Mouse (Mus musculus): Measurements from ENCODE around the gene Cald1.

Cald1 gene

DNA sequence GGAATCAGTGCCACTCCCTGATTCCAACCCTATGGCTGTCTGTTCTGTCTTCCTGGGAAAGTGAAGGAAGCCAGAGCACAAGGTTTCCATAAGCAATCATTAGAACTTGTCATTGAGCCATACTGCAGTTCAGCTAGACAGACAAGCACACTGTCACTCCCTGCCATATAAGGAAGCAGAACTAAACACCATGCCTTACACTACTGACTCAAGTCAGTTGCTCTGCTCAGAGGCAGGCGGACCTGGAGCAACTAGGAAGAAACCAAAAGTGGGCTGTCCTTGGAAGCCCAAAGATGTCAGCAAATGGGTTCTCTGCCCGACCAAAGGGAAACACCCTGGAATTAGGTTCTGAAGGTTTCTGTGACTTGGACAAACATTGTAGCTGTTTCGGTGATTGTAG is 10.3 kb downstream of the Cald1 start:
- in situ Hi-C loops (cut with MboI; ENCODE audit: low pct_unique_long_range_greater_than_20kb in 1 of 2, low sequenced_read_pairs in 2 of 2, unreplicated experiment in 1 of 2) = no loop called here

DNA sequence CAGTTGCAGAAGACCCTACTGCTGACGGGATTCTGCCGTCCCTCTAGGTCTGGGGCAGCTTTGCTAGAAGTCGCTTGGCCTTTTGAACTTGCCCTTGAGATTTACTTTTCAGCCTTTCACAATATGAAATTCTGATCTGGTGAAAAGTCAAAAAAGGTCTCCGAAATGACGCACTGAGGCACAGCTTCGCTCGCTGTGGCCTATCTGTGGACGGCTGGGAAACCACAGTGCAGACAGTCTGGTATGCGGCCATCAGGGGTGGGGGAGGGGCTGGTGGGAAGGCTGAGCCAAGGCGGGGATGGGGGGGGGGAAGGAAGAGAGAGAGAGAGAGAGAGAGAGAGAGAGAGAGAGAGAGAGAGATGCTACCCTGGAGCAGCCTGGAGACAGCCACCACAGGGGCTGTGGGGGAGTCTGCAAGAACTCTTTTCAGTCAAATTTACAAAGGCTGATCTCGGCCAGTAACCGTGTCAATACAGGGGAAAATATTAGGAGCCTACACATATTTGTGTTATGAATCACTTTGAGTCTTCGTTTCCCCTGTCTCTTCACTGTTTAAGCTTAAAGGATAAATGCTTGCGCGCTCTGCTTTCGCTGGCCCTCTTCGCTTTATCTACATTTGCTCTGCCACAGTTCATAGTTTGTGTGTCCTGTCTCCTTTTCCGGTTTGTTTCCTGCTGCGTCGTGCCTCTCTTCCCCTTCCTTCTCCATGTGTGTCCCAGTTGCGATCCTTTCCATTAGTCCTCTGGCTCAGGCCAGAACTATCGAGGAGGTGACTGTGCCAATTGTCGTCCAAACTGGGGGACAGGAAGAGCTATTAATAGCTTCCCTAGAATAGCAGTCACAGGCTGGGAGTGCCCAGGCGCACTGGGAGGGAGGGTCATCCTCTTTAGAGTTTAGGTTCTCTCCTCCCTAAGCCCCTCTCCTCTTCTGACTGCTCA is 11.9 kb downstream of the Cald1 start:
- in situ Hi-C loops (cut with MboI; ENCODE audit: low pct_unique_long_range_greater_than_20kb in 1 of 2, low sequenced_read_pairs in 2 of 2, unreplicated experiment in 1 of 2) = no loop called here

GRCm38 (mm10) chr6:34613122-34613521 is 14.8 kb downstream of the Cald1 start:
- in situ Hi-C loops (cut with MboI; ENCODE audit: low pct_unique_long_range_greater_than_20kb in 1 of 2, low sequenced_read_pairs in 2 of 2, unreplicated experiment in 1 of 2) = no loop called here

GRCm38 (mm10) chr6:34615419-34615818 is 17.1 kb downstream of the Cald1 start:
- in situ Hi-C loops (cut with MboI; ENCODE audit: low pct_unique_long_range_greater_than_20kb in 1 of 2, low sequenced_read_pairs in 2 of 2, unreplicated experiment in 1 of 2) = no loop called here

DNA sequence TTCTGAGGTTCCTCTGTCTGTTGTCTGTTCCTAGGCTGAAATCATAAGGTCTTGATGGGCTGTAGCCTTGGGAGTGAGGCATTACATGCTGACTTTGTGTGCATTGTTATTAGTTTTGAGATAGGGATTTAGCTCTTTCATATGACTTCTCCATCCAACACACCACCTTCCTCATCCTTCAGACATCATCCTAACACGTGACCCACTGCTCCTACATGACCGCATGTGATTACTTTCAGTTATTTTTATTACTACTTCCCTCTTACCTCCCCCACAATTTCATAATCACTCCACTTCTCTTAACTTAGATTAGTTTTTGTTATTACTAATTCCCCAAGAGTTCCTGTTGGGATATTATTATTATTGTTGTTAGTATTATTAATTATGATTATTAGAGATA is 21.2 kb downstream of the Cald1 start:
- in situ Hi-C loops (cut with MboI; ENCODE audit: low pct_unique_long_range_greater_than_20kb in 1 of 2, low sequenced_read_pairs in 2 of 2, unreplicated experiment in 1 of 2) = no loop called here

GRCm38 (mm10) chr6:34620242-34620641 is 21.9 kb downstream of the Cald1 start:
- in situ Hi-C loops (cut with MboI; ENCODE audit: low pct_unique_long_range_greater_than_20kb in 1 of 2, low sequenced_read_pairs in 2 of 2, unreplicated experiment in 1 of 2) = no loop called here

GRCm38 (mm10) chr6:34622865-34623264 is 24.6 kb downstream of the Cald1 start:
- in situ Hi-C loops (cut with MboI; ENCODE audit: low pct_unique_long_range_greater_than_20kb in 1 of 2, low sequenced_read_pairs in 2 of 2, unreplicated experiment in 1 of 2) = no loop called here

GRCm38 (mm10) chr6:34623290-34623689 is 25.0 kb downstream of the Cald1 start:
- in situ Hi-C loops (cut with MboI; ENCODE audit: low pct_unique_long_range_greater_than_20kb in 1 of 2, low sequenced_read_pairs in 2 of 2, unreplicated experiment in 1 of 2) = no loop called here

DNA sequence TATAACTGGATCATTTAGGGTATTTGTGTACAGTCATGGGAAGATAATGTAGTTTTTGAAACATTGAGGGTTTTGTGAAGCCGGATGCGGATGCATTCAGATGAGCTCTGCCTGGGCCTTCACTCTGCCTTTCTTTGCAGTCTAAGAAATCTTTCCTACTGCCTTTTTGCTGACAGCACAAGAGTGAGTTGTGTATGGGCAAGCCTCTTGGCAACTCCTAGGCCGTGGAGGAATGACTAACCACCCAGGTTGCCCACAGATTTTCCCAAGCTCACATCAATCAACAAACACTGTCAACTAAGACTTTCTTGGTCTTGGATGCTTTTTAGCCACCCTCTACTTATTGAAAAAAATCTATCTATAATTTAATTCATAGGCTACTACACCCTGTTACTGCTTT is 26.2 kb downstream of the Cald1 start:
- in situ Hi-C loops (cut with MboI; ENCODE audit: low pct_unique_long_range_greater_than_20kb in 1 of 2, low sequenced_read_pairs in 2 of 2, unreplicated experiment in 1 of 2) = no loop called here

GRCm38 (mm10) chr6:34626586-34627245 is 28.4 kb downstream of the Cald1 start:
- in situ Hi-C loops (cut with MboI; ENCODE audit: low pct_unique_long_range_greater_than_20kb in 1 of 2, low sequenced_read_pairs in 2 of 2, unreplicated experiment in 1 of 2) = no loop called here

- in situ Hi-C loops (cut with MboI; ENCODE audit: low pct_unique_long_range_greater_than_20kb in 1 of 2, low sequenced_read_pairs in 2 of 2, unreplicated experiment in 1 of 2) = no loop called here
Observed at GRCm38 (mm10) chr6:34628131-34628530, 29.8 kb downstream of the Cald1 start.

- in situ Hi-C loops (cut with MboI; ENCODE audit: low pct_unique_long_range_greater_than_20kb in 1 of 2, low sequenced_read_pairs in 2 of 2, unreplicated experiment in 1 of 2) = no loop called here
Observed at GRCm38 (mm10) chr6:34633776-34634175, 35.5 kb downstream of the Cald1 start.

- in situ Hi-C loops (cut with MboI; ENCODE audit: low pct_unique_long_range_greater_than_20kb in 1 of 2, low sequenced_read_pairs in 2 of 2, unreplicated experiment in 1 of 2) = no loop called here
Observed at GRCm38 (mm10) chr6:34637588-34638438, 39.5 kb downstream of the Cald1 start.

DNA sequence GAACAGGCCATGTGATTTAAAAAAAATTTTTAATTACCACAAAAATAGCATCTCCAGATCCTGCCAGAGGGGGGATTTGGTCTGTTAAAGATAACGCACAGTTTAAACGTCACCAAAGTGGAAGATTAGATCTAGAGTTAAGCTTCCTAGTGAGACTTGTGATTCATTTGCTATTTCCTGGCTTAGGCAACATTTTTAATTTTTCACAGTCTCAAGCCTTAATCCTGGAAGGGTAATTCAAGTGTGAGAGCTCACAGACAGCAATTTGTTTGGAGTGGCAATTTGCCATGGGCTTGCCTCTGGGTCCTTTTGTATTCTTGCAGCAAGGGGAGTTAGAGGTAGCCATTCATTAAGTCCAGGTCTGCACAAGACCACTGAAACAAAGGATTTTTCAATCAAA is 40.4 kb downstream of the Cald1 start:
- in situ Hi-C loops (cut with MboI; ENCODE audit: low pct_unique_long_range_greater_than_20kb in 1 of 2, low sequenced_read_pairs in 2 of 2, unreplicated experiment in 1 of 2) = no loop called here

GRCm38 (mm10) chr6:34640226-34640625 is 41.9 kb downstream of the Cald1 start:
- in situ Hi-C loops (cut with MboI; ENCODE audit: low pct_unique_long_range_greater_than_20kb in 1 of 2, low sequenced_read_pairs in 2 of 2, unreplicated experiment in 1 of 2) = no loop called here

GRCm38 (mm10) chr6:34641081-34641480 is 42.8 kb downstream of the Cald1 start:
- in situ Hi-C loops (cut with MboI; ENCODE audit: low pct_unique_long_range_greater_than_20kb in 1 of 2, low sequenced_read_pairs in 2 of 2, unreplicated experiment in 1 of 2) = no loop called here

- in situ Hi-C loops (cut with MboI; ENCODE audit: low pct_unique_long_range_greater_than_20kb in 1 of 2, low sequenced_read_pairs in 2 of 2, unreplicated experiment in 1 of 2) = no loop called here
Observed at GRCm38 (mm10) chr6:34642075-34642547, 43.8 kb downstream of the Cald1 start.

GRCm38 (mm10) chr6:34648017-34648787 is 49.9 kb downstream of the Cald1 start:
- in situ Hi-C loops (cut with MboI; ENCODE audit: low pct_unique_long_range_greater_than_20kb in 1 of 2, low sequenced_read_pairs in 2 of 2, unreplicated experiment in 1 of 2) = no loop called here

Data from mouse embryonic stem cell (cell line).